Mouse (Mus musculus): ENCODE results near the gene Vmn1r219. TPM values are rescaled to one million over a fixed set of nuclear protein-coding genes. Genes with fewer than 3 reads are reported as not detected.

Vmn1r219 gene
- polyA plus RNA-seq (2012; rRNA removed) = not detected in 2 replicates

GRCm38 (mm10) chr13:23159012-23159411 lies at the start of gene Vmn1r219:
Vmn1r219 (plus strand) TSS chr13:23159312.

DNA sequence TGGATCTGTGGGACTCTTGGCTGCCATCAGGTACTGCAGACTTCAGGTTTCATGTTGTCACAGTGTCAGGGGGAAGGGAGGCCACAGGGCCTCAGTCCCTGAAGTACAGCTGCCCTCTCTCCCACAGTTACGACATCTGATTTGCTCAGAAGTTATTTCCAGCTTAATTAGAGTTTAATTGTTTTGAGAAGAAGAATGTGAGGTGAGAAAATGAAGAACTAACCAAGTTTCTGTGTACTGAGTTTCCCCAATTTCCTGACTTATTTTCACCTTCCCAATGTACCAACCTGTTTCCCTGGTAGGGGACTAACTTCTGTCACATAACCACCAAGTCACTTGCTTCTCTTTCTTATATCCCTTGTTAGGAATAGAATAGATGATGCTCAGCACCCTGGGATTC lies 41.0 kb upstream of the Vmn1r219 start, which contains the start of gene Vmn1r217:
Gene Vmn1r217 (minus strand): TSS at position 101 of the 400 bp plus-strand sequence.

GRCm38 (mm10) chr13:23133099-23133498 lies 26.0 kb upstream of the Vmn1r219 start, which contains the start of gene Vmn1r218:
Vmn1r218 (plus strand) TSS chr13:23133155.

DNA sequence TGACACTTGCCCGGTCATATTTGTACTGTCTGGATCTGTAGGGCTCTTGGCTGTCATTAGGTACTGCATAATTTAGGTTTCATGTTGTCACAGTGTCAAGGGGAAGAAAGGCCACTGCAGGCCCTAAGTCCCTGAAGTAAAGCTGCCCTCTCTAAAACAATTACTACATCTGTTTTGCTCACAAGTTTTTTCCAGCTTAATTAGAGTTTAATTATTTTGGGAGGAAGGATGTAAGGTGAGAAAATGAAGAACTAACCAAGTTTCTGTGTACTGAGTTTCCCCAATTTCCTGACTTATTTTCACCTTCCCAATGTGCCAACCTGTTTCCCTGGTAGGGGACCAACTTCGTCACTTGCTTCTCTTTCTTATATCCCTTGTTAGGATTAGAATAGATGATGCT lies 28.8 kb downstream of the Vmn1r219 start, which contains the start of gene Vmn1r220:
Gene Vmn1r220 (minus strand): TSS at position 101 of the 400 bp plus-strand sequence.

DNA sequence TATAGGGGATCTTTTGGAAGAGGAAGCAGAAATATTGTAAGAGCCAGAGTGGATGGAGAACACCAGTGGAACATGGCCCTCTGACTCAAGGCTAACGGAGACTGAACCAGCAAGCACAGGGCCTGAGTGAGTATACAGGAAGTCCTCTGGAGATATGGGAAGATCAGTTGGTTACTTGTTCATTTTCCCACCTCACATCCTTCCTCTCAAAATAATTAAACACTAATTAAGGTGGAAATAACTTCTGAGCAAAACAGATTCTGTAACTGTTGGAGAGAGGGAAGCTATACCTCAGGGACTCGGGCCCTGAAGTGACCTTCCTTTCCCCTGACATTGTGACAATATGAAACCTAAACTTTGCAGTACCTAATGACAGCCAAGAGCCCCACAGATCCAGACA lies 54.7 kb downstream of the Vmn1r219 start, which contains the start of gene Vmn1r221:
Gene Vmn1r221 (plus strand): TSS at position 301 of the 400 bp plus-strand sequence.

Other genes starting within 250 kb of the Vmn1r219 start
- gene Vmn1r213, start 151.7 kb upstream of the Vmn1r219 start, polyA plus RNA-seq (2012; rRNA removed) = not detected in 2 replicates
- gene Vmn1r214, start 128.9 kb upstream of the Vmn1r219 start, polyA plus RNA-seq (2012; rRNA removed) = not detected in 2 replicates
- gene Vmn1r215, start 91.3 kb upstream of the Vmn1r219 start, polyA plus RNA-seq (2012; rRNA removed) = not detected in 2 replicates
- not detected in 2 replicates for gene Vmn1r217, start 41.1 kb upstream of the Vmn1r219 start, polyA plus RNA-seq (2012; rRNA removed)
- gene Vmn1r218, start 26.2 kb upstream of the Vmn1r219 start, polyA plus RNA-seq (2012; rRNA removed) = not detected in 2 replicates
- not detected in 2 replicates for gene Vmn1r220, start 28.7 kb downstream of the Vmn1r219 start, polyA plus RNA-seq (2012; rRNA removed)
- not detected in 2 replicates for gene Vmn1r221, start 54.8 kb downstream of the Vmn1r219 start, polyA plus RNA-seq (2012; rRNA removed)
- gene Vmn1r222, start 76.6 kb downstream of the Vmn1r219 start, polyA plus RNA-seq (2012; rRNA removed) = not detected in 2 replicates
- gene Vmn1r223, start 87.8 kb downstream of the Vmn1r219 start, polyA plus RNA-seq (2012; rRNA removed) = not detected in 2 replicates
- 0.49 and 0.74 TPM in 2 replicates for gene Zfp322a, start 209.9 kb downstream of the Vmn1r219 start, polyA plus RNA-seq (2012; rRNA removed)